Mouse (Mus musculus) G1E-ER4 (cell line): ENCODE data around the gene D630039A03Rik. TPM values are rescaled to one million over a fixed set of nuclear protein-coding genes. Genes with fewer than 3 reads are reported as not detected.

Experiments
- GATA1 ChIP-seq: IDR thresholded peaks from one replicate; pipeline ENCODE4 v1.8.0; 2012; ENCODE audit warnings: low read length, inconsistent platforms
- polyA plus RNA-seq: library from polyadenylated mRNA; stranded (reverse); fragments of >175 nt; gene quantifications from 2 replicates; pipeline ENCODE4 v1.2.3, GENCODE M21; 2012

The D630039A03Rik gene
- polyA plus RNA-seq, 1 experiment, result not detected

GRCm38 (mm10) chr4:57883520-57884421 lies 32.3 kb downstream of the D630039A03Rik start:
- no peak for TF ChIP-seq GATA1

GRCm38 (mm10) chr4:57879804-57880357 lies 36.2 kb downstream of the D630039A03Rik start:
- TF ChIP-seq GATA1, result no peak

DNA sequence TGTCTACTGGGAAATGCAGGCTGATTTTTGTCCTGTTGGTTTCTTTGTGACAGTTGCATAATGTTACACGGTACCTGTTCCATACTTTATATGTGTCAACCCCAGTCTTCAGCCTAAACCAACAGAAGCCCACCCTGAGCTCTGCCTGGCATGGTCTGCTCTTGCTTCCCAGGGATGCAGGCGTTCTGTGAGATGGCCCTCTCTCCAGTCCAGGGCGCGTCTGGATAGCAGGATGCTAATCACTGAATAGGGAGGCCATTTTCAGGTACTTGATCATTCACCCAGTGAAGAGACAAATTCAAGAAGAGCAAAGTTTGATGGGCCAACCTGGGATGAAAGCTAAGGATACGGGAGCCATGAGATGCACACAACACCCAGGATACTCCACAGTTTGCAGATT lies 37.0 kb downstream of the D630039A03Rik start:
- no peak for TF ChIP-seq GATA1

DNA sequence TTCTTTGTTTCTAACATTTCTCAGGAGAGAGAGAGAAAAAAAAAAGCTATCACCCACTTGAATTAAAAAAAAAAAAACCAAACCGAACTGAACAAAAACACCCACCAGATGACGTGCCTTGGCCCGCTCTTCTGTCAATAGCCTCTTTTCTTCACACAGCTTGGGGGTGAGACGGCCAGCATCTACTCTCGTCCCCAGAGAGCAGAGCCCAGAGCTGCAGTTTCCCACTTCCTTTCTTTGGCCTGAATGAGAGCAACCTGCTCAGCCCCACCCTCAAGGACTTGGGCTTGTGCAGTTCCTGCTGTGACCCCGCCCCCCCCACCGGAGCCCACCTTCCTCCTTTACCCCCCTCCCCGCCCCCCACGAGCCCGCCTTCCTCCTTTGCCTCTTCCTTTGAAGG lies 48.6 kb downstream of the D630039A03Rik start:
- no peak for TF ChIP-seq GATA1

GRCm38 (mm10) chr4:57866990-57867389 lies 49.1 kb downstream of the D630039A03Rik start:
- no peak for TF ChIP-seq GATA1

- no peak for TF ChIP-seq GATA1
Measured at GRCm38 (mm10) chr4:57866088-57866487, 50.0 kb downstream of the D630039A03Rik start.

GRCm38 (mm10) chr4:57862269-57862986 lies 53.7 kb downstream of the D630039A03Rik start:
- TF ChIP-seq GATA1, result no peak

- no peak for TF ChIP-seq GATA1
Measured at GRCm38 (mm10) chr4:57861856-57862255, 54.2 kb downstream of the D630039A03Rik start.

DNA sequence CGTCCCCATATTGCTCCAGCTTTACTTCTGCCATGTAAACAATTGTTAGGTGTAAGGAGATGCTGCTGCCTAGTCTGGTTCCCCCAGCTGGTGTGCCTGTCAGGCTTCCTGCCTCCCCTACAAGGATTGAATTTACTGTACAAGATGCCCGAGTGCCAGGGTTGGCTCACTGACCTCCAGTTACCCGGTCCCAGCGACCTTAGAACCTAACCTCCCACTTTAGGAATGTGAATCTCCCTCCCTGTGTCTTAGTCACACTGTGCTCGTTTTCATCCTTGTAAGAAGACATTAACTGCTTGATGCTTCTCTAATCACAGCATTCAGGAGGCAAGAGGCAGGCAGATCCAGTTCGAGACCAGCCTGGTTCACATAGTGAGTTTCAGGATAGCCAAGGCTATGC lies 54.9 kb downstream of the D630039A03Rik start:
- no peak for TF ChIP-seq GATA1

- TF ChIP-seq GATA1, result no peak
Measured at GRCm38 (mm10) chr4:57860204-57860611, 55.9 kb downstream of the D630039A03Rik start.

Other genes with a start within 250 kb of the D630039A03Rik start
- gene Akap2, start 198.6 kb downstream of the D630039A03Rik start, polyA plus RNA-seq, result 0.01 TPM in 2 replicates
- 16.8 and 41.9 TPM in 2 replicates for gene Txn1, start 40.1 kb upstream of the D630039A03Rik start, polyA plus RNA-seq
- not detected in 2 replicates for gene Txndc8, start 92.8 kb upstream of the D630039A03Rik start, polyA plus RNA-seq